Mouse (Mus musculus): Measurements from ENCODE around the gene Dnm1.

Gene Dnm1

DNA sequence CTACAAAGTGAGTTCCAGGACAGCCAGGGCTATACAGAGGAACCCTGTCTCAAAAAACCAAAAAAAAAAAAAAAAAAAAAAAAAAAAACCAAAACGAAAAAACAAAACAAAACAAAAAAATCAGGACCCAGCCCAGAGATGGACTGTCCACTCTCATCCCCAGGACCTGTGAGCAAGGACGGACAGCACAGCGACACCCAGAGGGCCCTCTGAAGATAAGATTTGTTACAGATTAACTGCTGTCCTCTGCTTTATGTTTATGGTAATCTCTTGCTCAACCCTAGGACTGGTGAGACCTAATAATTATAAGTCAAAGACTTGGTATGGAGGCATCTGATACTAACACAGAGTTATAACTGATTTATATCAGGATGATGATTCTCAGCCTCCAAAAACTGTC lies 77.3 kb downstream of the Dnm1 start:
- no peak for DNase-seq (ENCODE audit: low spot score)

DNA sequence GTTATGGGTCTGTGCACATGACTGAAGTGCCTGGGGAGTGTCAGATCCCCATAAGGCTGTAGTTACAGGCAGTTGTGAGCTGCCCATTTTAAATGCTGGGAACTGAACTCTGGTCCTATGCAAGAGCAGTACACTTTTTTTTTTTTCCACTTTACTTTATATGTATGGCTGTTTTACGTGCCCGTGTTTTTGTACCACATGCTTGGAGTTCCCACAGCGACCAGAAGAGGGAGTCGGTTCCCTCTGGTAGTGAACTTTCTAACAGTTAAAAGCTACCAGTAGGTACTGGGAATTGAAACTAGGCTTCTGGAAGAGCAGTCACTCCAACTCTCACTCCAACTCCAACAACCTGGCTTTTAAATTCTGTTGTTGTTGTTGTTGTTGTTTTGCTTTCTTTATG lies 92.5 kb downstream of the Dnm1 start:
- DNase-seq (ENCODE audit: low spot score): no peak

DNA sequence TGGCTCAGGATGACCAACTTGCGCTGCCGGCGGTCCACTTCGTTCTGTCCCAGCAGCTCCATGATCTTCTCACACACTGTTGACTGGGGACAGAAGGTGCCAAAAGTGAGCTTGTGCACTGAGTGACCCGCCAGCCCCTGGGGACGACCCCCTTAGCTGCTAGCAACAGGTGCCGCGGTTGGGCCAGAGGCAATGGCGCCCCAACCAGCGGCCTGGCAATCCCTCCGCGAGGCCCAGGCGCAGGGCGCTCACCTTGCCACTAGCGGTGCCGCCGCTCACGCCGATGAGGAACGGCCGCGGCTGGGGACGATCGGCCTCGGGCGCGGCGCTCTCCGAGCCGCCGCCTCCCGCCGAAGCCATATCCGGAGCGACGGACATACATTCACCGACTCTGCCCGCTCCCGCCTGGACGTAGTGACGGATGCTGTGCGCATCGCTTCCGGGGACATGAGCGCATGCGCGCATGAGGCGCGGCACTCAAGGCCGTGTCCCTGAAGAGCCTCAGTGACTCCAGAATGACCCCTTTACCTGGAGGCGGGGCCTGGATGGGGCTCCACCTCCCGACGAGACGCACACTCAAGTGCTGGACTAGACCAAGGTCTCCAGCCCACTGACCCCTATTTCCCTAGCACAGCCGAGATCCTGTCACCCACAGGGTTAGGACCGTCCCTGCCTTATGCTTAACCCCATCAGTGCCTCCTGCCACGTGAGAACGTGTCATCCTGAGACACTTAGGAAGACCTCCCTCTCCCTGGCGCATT lies 93.3 kb downstream of the Dnm1 start, which contains the start of gene Uck1:
Uck1 (minus strand) TSS at position 503 of the 761 bp plus-strand sequence.
- DNase-seq (ENCODE audit: low spot score): peak; percentile 81

DNA sequence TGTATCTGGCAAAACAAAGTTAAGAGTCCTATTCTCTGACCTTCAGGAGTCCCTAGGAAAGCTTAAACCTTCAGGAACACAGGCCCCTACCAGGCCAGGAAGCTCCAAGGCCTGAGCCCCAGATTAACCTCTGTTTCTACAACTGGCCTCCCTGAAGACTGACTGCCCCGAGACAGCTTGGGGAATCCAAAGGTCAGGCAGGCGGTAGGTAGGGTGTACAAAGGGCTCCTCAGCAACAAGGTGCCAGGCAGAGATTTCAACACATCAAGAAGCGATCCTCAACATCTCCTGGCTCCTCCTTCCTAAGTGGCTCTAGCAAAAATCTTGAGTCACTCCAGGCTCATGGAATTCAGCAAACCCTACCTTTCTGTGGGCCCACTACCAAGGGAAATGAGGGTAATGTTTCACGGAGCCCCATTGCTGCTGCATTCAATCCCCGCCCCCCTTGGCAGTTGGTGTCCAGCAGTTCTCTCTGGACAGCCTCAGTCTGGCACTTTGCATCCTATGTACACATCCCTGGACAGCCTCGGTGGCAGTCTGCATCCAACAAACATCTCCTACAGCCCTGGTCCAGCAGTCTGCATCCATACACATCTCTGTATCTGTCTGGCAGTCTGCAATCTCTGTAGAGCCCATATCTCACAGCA lies 94.1 kb downstream of the Dnm1 start:
- no peak for DNase-seq (ENCODE audit: low spot score)
